Comparison of ENCODE assay signal across 12 mouse cellular contexts in genomic region chr13:41372555-41373460, GRCm38 (mm10).
DNase-seq lines count a peak whose midpoint lies in the region; ATAC-seq and TF ChIP-seq lines count a peak whose summit lies in the region.
"Had no signal": no experiment of that assay in that cellular context is flagged by ENCODE, and none has a peak within 500 bp of the region (broad histone marks: within the 10 kb centered on the region; RNA-seq: fewer than 3 reads in every experiment).

No protein-coding gene starts in this region.

- no peak overlapping the region for H3K9ac ChIP-seq in heart, embryonic 12.5 days
- no peak overlapping the region for H3K9ac ChIP-seq in midbrain, embryonic 11.5 days (ENCODE audit: low read length)
- no peak overlapping the region for H3K9ac ChIP-seq in midbrain, embryonic 13.5 days (replicated peaks)
- H3K9ac ChIP-seq: embryonic facial prominence, embryonic 13.5 days; limb, embryonic 15.5 days had no signal

- ATAC-seq in heart, embryonic 12.5 days (ENCODE audit: insufficient number of reproducible peaks, low FRiP score) = no peak
- ATAC-seq in midbrain, embryonic 11.5 days (ENCODE audit: low FRiP score) = no peak
- ATAC-seq in midbrain, embryonic 13.5 days = no peak

- no peaks in the 10 kb centered on the region for H3K36me3 ChIP-seq in heart, embryonic 12.5 days
- H3K36me3 ChIP-seq in midbrain, embryonic 11.5 days (ENCODE audit: control insufficient read depth, insufficient read depth, low read length) = no peaks in the 10 kb centered on the region
- H3K36me3 ChIP-seq in midbrain, embryonic 13.5 days = no peaks in the 10 kb centered on the region
- H3K36me3 ChIP-seq: embryonic facial prominence, embryonic 13.5 days; limb, embryonic 15.5 days had no signal

- DNase-seq in heart, adult 11 months = peak; percentile 95
- peak; percentile 66 for DNase-seq in midbrain, embryonic 11.5 days (ENCODE audit: low spot score, missing footprints)
- peak; percentile 75 to 84 for DNase-seq in natural killer cell, adult 2 months (ENCODE audit: low spot score in 2 of 2)
- DNase-seq in ovary, postnatal 10 days (ENCODE audit: low spot score) = no peak
- no peak for DNase-seq in cerebellum, adult 2 months
- no peak for DNase-seq in urinary bladder, postnatal 4 days (ENCODE audit: low spot score in 2 of 2)
- DNase-seq: layer of hippocampus, adult 9-11 months; right cerebral cortex, postnatal 14 days had no signal

- H3K9me3 ChIP-seq in heart, embryonic 12.5 days (replicated peaks) = no peaks in the 10 kb centered on the region
- H3K9me3 ChIP-seq in midbrain, embryonic 11.5 days (ENCODE audit: control insufficient read depth, low read length) = no peaks in the 10 kb centered on the region
- H3K9me3 ChIP-seq in midbrain, embryonic 13.5 days = no peaks in the 10 kb centered on the region
- H3K9me3 ChIP-seq: embryonic facial prominence, embryonic 13.5 days; limb, embryonic 15.5 days had no signal

- TF ChIP-seq CTCF in cerebellum, adult 2 months (IDR thresholded peaks at IDR 0.05; ENCODE audit: borderline replicate concordance, insufficient read depth, low read depth, low read length) = no peak

- no peak for TF ChIP-seq POLR2A in cerebellum, adult 2 months (IDR thresholded peaks at IDR 0.05; ENCODE audit: borderline replicate concordance, insufficient read depth, low read length)

- H3K27ac ChIP-seq in heart, embryonic 12.5 days (ENCODE audit: poor library complexity, severe bottlenecking) = no peak overlapping the region
- H3K27ac ChIP-seq in midbrain, embryonic 11.5 days (ENCODE audit: low read depth, low read length) = no peak overlapping the region
- no peak overlapping the region for H3K27ac ChIP-seq in midbrain, embryonic 13.5 days
- H3K27ac ChIP-seq in cerebellum, adult 2 months (ENCODE audit: insufficient read depth, low read length) = no peak overlapping the region

- no peak overlapping the region for H3K4me2 ChIP-seq in heart, embryonic 12.5 days
- no peak overlapping the region for H3K4me2 ChIP-seq in midbrain, embryonic 11.5 days
- no peak overlapping the region for H3K4me2 ChIP-seq in midbrain, embryonic 13.5 days (replicated peaks)
- H3K4me2 ChIP-seq: embryonic facial prominence, embryonic 13.5 days; limb, embryonic 15.5 days had no signal

- WGBS in heart, embryonic 12.5 days = 71% methylated on average over 8 of the region's 8 CpGs
- WGBS in midbrain, embryonic 11.5 days = 76% methylated on average over 8 of the region's 8 CpGs
- WGBS in midbrain, embryonic 13.5 days = 82% methylated on average over 8 of the region's 8 CpGs
- WGBS in cerebellum, adult 2 months = 82% methylated on average over 8 of the region's 8 CpGs

- no peaks in the 10 kb centered on the region for H3K27me3 ChIP-seq in heart, embryonic 12.5 days (replicated peaks)
- H3K27me3 ChIP-seq in midbrain, embryonic 11.5 days (ENCODE audit: control insufficient read depth, insufficient read depth, low read length) = no peaks in the 10 kb centered on the region
- no peaks in the 10 kb centered on the region for H3K27me3 ChIP-seq in midbrain, embryonic 13.5 days
- no peaks in the 10 kb centered on the region for H3K27me3 ChIP-seq in cerebellum, adult 2 months (ENCODE audit: control insufficient read depth, insufficient read depth, low read length)
- H3K27me3 ChIP-seq: embryonic facial prominence, embryonic 13.5 days; limb, embryonic 15.5 days had no signal

- peaks cover 7% of the 10 kb centered on the region; the same call in 1 of the 2 replicates for H3K4me1 ChIP-seq in heart, embryonic 12.5 days (replicated peaks)
- peaks cover 5% of the 10 kb centered on the region; the same call in 1 of the 2 replicates for H3K4me1 ChIP-seq in midbrain, embryonic 11.5 days (ENCODE audit: control insufficient read depth, insufficient read depth, low read length)
- H3K4me1 ChIP-seq in midbrain, embryonic 13.5 days (replicated peaks) = peaks cover 6% of the 10 kb centered on the region; the same call in 1 of the 2 replicates
- H3K4me1 ChIP-seq in cerebellum, adult 2 months (ENCODE audit: control insufficient read depth, insufficient read depth, low read length) = no peaks in the 10 kb centered on the region

- no peak overlapping the region for H3K4me3 ChIP-seq in heart, embryonic 12.5 days
- H3K4me3 ChIP-seq in midbrain, embryonic 11.5 days (ENCODE audit: low read depth, low read length) = no peak overlapping the region
- H3K4me3 ChIP-seq in midbrain, embryonic 13.5 days (replicated peaks) = no peak overlapping the region
- no peak overlapping the region for H3K4me3 ChIP-seq in cerebellum, adult 2 months (replicated peaks; ENCODE audit: insufficient read depth, low read depth, low read length)
- H3K4me3 ChIP-seq: embryonic facial prominence, embryonic 13.5 days; limb, embryonic 15.5 days had no signal

Comparison
In these comparisons a context has a peak if more than half of its experiments do, and no peak if none do; other contexts are left out.
1. DNase-seq: peak in heart, adult 11 months (single experiment), midbrain, embryonic 11.5 days (single experiment) and natural killer cell, adult 2 months (2 of 2); none in ovary, postnatal 10 days (single experiment), cerebellum, adult 2 months (0 of 2) and urinary bladder, postnatal 4 days (0 of 2).